Comparison of ENCODE assay signal across 9 mouse cellular contexts in genomic region chr2:30134378-30134711, GRCm38 (mm10). TPM values are rescaled to one million over a fixed set of nuclear protein-coding genes. Genes with fewer than 3 reads are reported as not detected.
DNase-seq lines count a peak whose midpoint lies in the region; ATAC-seq and TF ChIP-seq lines count a peak whose summit lies in the region.
"Had no signal": no experiment of that assay in that cellular context is flagged by ENCODE, and none has a peak within 500 bp of the region (broad histone marks: within the 10 kb centered on the region; RNA-seq: fewer than 3 reads in every experiment).

No protein-coding gene starts in this region.

- peak overlapping the region; percentile 88 for H3K4me3 ChIP-seq in heart, embryonic 10.5 days
- peak overlapping the region; percentile 66 to 74 for H3K4me3 ChIP-seq in MEL (ENCODE audit: control insufficient read depth in 1 of 2, insufficient read depth in 1 of 2, low read depth in 2 of 2, low read length in 2 of 2)
- H3K4me3 ChIP-seq in hindbrain, embryonic 12.5 days = peak overlapping the region; percentile 76
- peak overlapping the region; percentile 77 for H3K4me3 ChIP-seq in lung, postnatal 0 days (ENCODE audit: low read depth, low read length)

- peak overlapping the region; percentile 94 for H3K4me2 ChIP-seq in hindbrain, embryonic 12.5 days (replicated peaks)
- H3K4me2 ChIP-seq in lung, postnatal 0 days (replicated peaks; ENCODE audit: low read depth, low read length) = peak overlapping the region; percentile 90

- H3K9me3 ChIP-seq in heart, embryonic 10.5 days = no peaks in the 10 kb centered on the region
- no peaks in the 10 kb centered on the region for H3K9me3 ChIP-seq in MEL (replicated peaks; ENCODE audit: insufficient read depth, low read length)
- H3K9me3 ChIP-seq in hindbrain, embryonic 12.5 days (replicated peaks) = no peaks in the 10 kb centered on the region
- H3K9me3 ChIP-seq in lung, postnatal 0 days (ENCODE audit: low read length) = no peaks in the 10 kb centered on the region

- peak overlapping the region; percentile 76 for H3K9ac ChIP-seq in MEL (ENCODE audit: control insufficient read depth, low read depth, low read length, poor library complexity, severe bottlenecking)
- H3K9ac ChIP-seq in hindbrain, embryonic 12.5 days = peak overlapping the region; percentile 86
- H3K9ac ChIP-seq in lung, postnatal 0 days (replicated peaks; ENCODE audit: low read depth) = peak overlapping the region; percentile 64

- WGBS in heart, embryonic 10.5 days = 25% methylated on average over 6 of the region's 6 CpGs
- WGBS in hindbrain, embryonic 12.5 days = 35% methylated on average over 6 of the region's 6 CpGs
- 4% methylated on average over 6 of the region's 6 CpGs for WGBS in lung, postnatal 0 days

- H3K27me3 ChIP-seq in heart, embryonic 10.5 days (ENCODE audit: insufficient read depth, poor library complexity, severe bottlenecking) = no peaks in the 10 kb centered on the region
- H3K27me3 ChIP-seq in MEL (ENCODE audit: control insufficient read depth in 1 of 2, insufficient read depth in 2 of 2, low read length in 2 of 2) = no peaks in the 10 kb centered on the region
- no peaks in the 10 kb centered on the region for H3K27me3 ChIP-seq in hindbrain, embryonic 12.5 days
- H3K27me3 ChIP-seq in lung, postnatal 0 days (replicated peaks; ENCODE audit: insufficient read depth, low read length) = no peaks in the 10 kb centered on the region
- H3K27me3 ChIP-seq: Patski had no signal

- H3K27ac ChIP-seq in heart, embryonic 10.5 days = peak overlapping the region; percentile 92
- H3K27ac ChIP-seq in MEL (ENCODE audit: control insufficient read depth, low read depth, low read length) = peak overlapping the region; percentile 36
- peak overlapping the region; percentile 82 for H3K27ac ChIP-seq in hindbrain, embryonic 12.5 days
- H3K27ac ChIP-seq in lung, postnatal 0 days (ENCODE audit: low read length) = peak overlapping the region; percentile 84

- peaks cover 24% of the 10 kb centered on the region for H3K4me1 ChIP-seq in heart, embryonic 10.5 days
- H3K4me1 ChIP-seq in MEL (ENCODE audit: control insufficient read depth in 1 of 2, insufficient read depth in 2 of 2, low read length in 2 of 2) = peaks cover 2 to 11% of the 10 kb centered on the region in 2 experiments; a peak in 2 of 4 replicates
- peaks cover 25% of the 10 kb centered on the region for H3K4me1 ChIP-seq in hindbrain, embryonic 12.5 days
- H3K4me1 ChIP-seq in lung, postnatal 0 days (ENCODE audit: insufficient read depth, low read depth, low read length) = peaks cover 19% of the 10 kb centered on the region; the same call in 1 of the 2 replicates

- no peak for TF ChIP-seq POLR2A in MEL (IDR thresholded peaks at IDR 0.05; ENCODE audit: control insufficient read depth in 1 of 2, insufficient read depth in 1 of 2, low read depth in 1 of 2, low read length in 2 of 2, poor library complexity in 1 of 2)

- peaks cover 33% of the 10 kb centered on the region for H3K36me3 ChIP-seq in heart, embryonic 10.5 days
- peaks cover 0 to 8% of the 10 kb centered on the region in 2 experiments; a peak in 2 of 4 replicates for H3K36me3 ChIP-seq in MEL (ENCODE audit: control insufficient read depth in 1 of 2, insufficient read depth in 2 of 2, low read length in 2 of 2)
- peaks cover 15% of the 10 kb centered on the region for H3K36me3 ChIP-seq in hindbrain, embryonic 12.5 days
- peaks cover 6% of the 10 kb centered on the region; the same call in 1 of the 2 replicates for H3K36me3 ChIP-seq in lung, postnatal 0 days (ENCODE audit: insufficient read depth, low read length)

- no peak for DNase-seq in heart, embryonic 10.5 days (ENCODE audit: low spot score)
- no peak for DNase-seq in heart, adult 11 months
- no peak for DNase-seq in MEL (ENCODE audit: low read depth, low spot score)
- DNase-seq in lung, postnatal 0 days (ENCODE audit: low spot score) = no peak
- no peak for DNase-seq in urinary bladder, adult 2 months (ENCODE audit: low spot score)
- no peak for DNase-seq in thymus, postnatal 14 days
- DNase-seq in natural killer cell, adult 2 months (ENCODE audit: low spot score in 2 of 2) = no peak

- no peak for TF ChIP-seq RAD21 in MEL (IDR thresholded peaks at IDR 0.05; ENCODE audit: low read depth, low read length)

- TF ChIP-seq CTCF in MEL (IDR thresholded peaks at IDR 0.05 in 2 of 3, conservative IDR thresholded peaks at IDR 0.05 in 1 of 3; ENCODE audit: control insufficient read depth in 1 of 3, insufficient read depth in 1 of 3, low read depth in 2 of 3, low read length in 3 of 3, poor library complexity in 1 of 3, severe bottlenecking in 1 of 3) = no peak
- no peak for TF ChIP-seq CTCF in lung, postnatal 0 days (IDR thresholded peaks at IDR 0.05)

- ATAC-seq in hindbrain, embryonic 12.5 days (ENCODE audit: low FRiP score) = peak; percentile 12; the same call in 1 of the 2 replicates
- no peak for ATAC-seq in lung, postnatal 0 days

- TF ChIP-seq EP300 in MEL (IDR thresholded peaks at IDR 0.05; ENCODE audit: low read depth in 1 of 2, low read length in 2 of 2) = no peak
- no peak for TF ChIP-seq EP300 in lung, postnatal 0 days (IDR thresholded peaks at IDR 0.05)

- H3K79me2 ChIP-seq in MEL (ENCODE audit: control insufficient read depth, insufficient read depth, low read length, poor library complexity) = peaks cover 9% of the 10 kb centered on the region

TF ChIP-seq in MEL, 35 proteins besides CTCF, POLR2A, EP300 and RAD21 (continues in another document):
- TF ChIP-seq ELF1 (IDR thresholded peaks at IDR 0.05; ENCODE audit: low read depth, low read length) = no peak
- no peak for TF ChIP-seq USF1 (IDR thresholded peaks at IDR 0.05; ENCODE audit: low read depth, low read length)
- TF ChIP-seq KAT2A (conservative IDR thresholded peaks at IDR 0.05; ENCODE audit: low read depth, low read length) = no peak
- TF ChIP-seq POLR2AphosphoS2 (IDR thresholded peaks at IDR 0.05; ENCODE audit: low read length) = no peak
- no peak for TF ChIP-seq GATA1 (IDR thresholded peaks at IDR 0.05; ENCODE audit: low read depth, low read length)
- TF ChIP-seq MAX (IDR thresholded peaks at IDR 0.05; ENCODE audit: low read length) = no peak
- TF ChIP-seq TCF12 (IDR thresholded peaks at IDR 0.05; ENCODE audit: low read depth, low read length) = no peak
- no peak for TF ChIP-seq SMC3 (IDR thresholded peaks at IDR 0.05; ENCODE audit: low read depth, low read length)
- TF ChIP-seq RCOR1 (IDR thresholded peaks at IDR 0.05; ENCODE audit: low read depth, low read length) = no peak
- TF ChIP-seq ZKSCAN1 (IDR thresholded peaks at IDR 0.05; ENCODE audit: low read depth, low read length) = no peak
- TF ChIP-seq ZMIZ1 (IDR thresholded peaks at IDR 0.05; ENCODE audit: low read depth, low read length) = no peak
- TF ChIP-seq CHD1 (IDR thresholded peaks at IDR 0.05; ENCODE audit: low read depth, low read length) = no peak

RNA-seq across cellular contexts. Expression of gene Tbc1d13, which starts 0.8 kb away (rescaled TPM):
- 3.9 and 6.8 TPM in 2 replicates for polyA plus RNA-seq in heart, embryonic 10.5 days (2016; fragmentation: Nextera tagmentation; extraction: Ambion mirVana)
- 49.1 and 62.4 TPM in 2 replicates for total RNA-seq in MEL (2012; rRNA removed)
- 10 to 100 TPM in 1 of 2 experiments, not detected in 1; 78.5 TPM for polyA plus RNA-seq in MEL (2012; ENCODE audit: insufficient read depth in 1 of 2, insufficient read length in 2 of 2, low read depth in 1 of 2, low replicate concordance in 2 of 2, missing spikeins in 1 of 2)
- 10.3 and 10.6 TPM in 2 replicates for polyA plus RNA-seq in hindbrain, embryonic 12.5 days (2016; fragmentation: Nextera tagmentation; extraction: Ambion mirVana)
- 4.5 and 6.5 TPM in 2 replicates for polyA plus RNA-seq in lung, postnatal 0 days (2015; fragmentation: Nextera tagmentation; extraction: Ambion mirVana)
- 29.2 and 29.5 TPM in 2 replicates for polyA plus RNA-seq in urinary bladder, adult 2 months (2012; rRNA removed)

RNA-seq across cellular contexts. Expression of gene Zer1, which starts 10.0 kb away (rescaled TPM):
- 5.9 and 7.2 TPM in 2 replicates for polyA plus RNA-seq in heart, embryonic 10.5 days (2016; fragmentation: Nextera tagmentation; extraction: Ambion mirVana)
- total RNA-seq in MEL (2012; rRNA removed) = 3.9 and 4.3 TPM in 2 replicates
- polyA plus RNA-seq in MEL (2012; ENCODE audit: insufficient read depth in 1 of 2, insufficient read length in 2 of 2, low read depth in 1 of 2, low replicate concordance in 2 of 2, missing spikeins in 1 of 2) = 10 to 100 TPM in 1 of 2 experiments, not detected in 1; 14.0 TPM
- polyA plus RNA-seq in hindbrain, embryonic 12.5 days (2016; fragmentation: Nextera tagmentation; extraction: Ambion mirVana) = 11.8 and 12.6 TPM in 2 replicates
- polyA plus RNA-seq in lung, postnatal 0 days (2015; fragmentation: Nextera tagmentation; extraction: Ambion mirVana) = 4.9 and 5.0 TPM in 2 replicates
- polyA plus RNA-seq in urinary bladder, adult 2 months (2012; rRNA removed) = 46.2 and 46.5 TPM in 2 replicates

RNA-seq across cellular contexts. Expression of gene Endog, which starts 36.9 kb away (rescaled TPM):
- polyA plus RNA-seq in heart, embryonic 10.5 days (2016; fragmentation: Nextera tagmentation; extraction: Ambion mirVana) = 31.3 and 32.5 TPM in 2 replicates
- 27.2 and 27.9 TPM in 2 replicates for total RNA-seq in MEL (2012; rRNA removed)
- polyA plus RNA-seq in MEL (2012; ENCODE audit: insufficient read depth in 1 of 2, insufficient read length in 2 of 2, low read depth in 1 of 2, low replicate concordance in 2 of 2, missing spikeins in 1 of 2) = 10 to 100 TPM in 1 of 2 experiments, not detected in 1; 19.4 TPM
- polyA plus RNA-seq in hindbrain, embryonic 12.5 days (2016; fragmentation: Nextera tagmentation; extraction: Ambion mirVana) = 15.7 and 16.2 TPM in 2 replicates
- 19.6 and 24.4 TPM in 2 replicates for polyA plus RNA-seq in lung, postnatal 0 days (2015; fragmentation: Nextera tagmentation; extraction: Ambion mirVana)
- polyA plus RNA-seq in urinary bladder, adult 2 months (2012; rRNA removed) = 26.0 and 26.4 TPM in 2 replicates

RNA-seq across cellular contexts. Expression of gene Zdhhc12, which starts 40.9 kb away (rescaled TPM):
- polyA plus RNA-seq in heart, embryonic 10.5 days (2016; fragmentation: Nextera tagmentation; extraction: Ambion mirVana) = 65.5 and 66.2 TPM in 2 replicates
- 22.6 and 25.1 TPM in 2 replicates for total RNA-seq in MEL (2012; rRNA removed)
- 10 to 100 TPM in 1 of 2 experiments, not detected in 1; 42.1 TPM for polyA plus RNA-seq in MEL (2012; ENCODE audit: insufficient read depth in 1 of 2, insufficient read length in 2 of 2, low read depth in 1 of 2, low replicate concordance in 2 of 2, missing spikeins in 1 of 2)
- polyA plus RNA-seq in hindbrain, embryonic 12.5 days (2016; fragmentation: Nextera tagmentation; extraction: Ambion mirVana) = 23.7 and 25.5 TPM in 2 replicates
- 37.7 and 40.0 TPM in 2 replicates for polyA plus RNA-seq in lung, postnatal 0 days (2015; fragmentation: Nextera tagmentation; extraction: Ambion mirVana)
- 31.5 and 40.7 TPM in 2 replicates for polyA plus RNA-seq in urinary bladder, adult 2 months (2012; rRNA removed)

RNA-seq across cellular contexts. Expression of gene Spout1, which starts 43.9 kb away (rescaled TPM):
- 52.1 and 72.0 TPM in 2 replicates for polyA plus RNA-seq in heart, embryonic 10.5 days (2016; fragmentation: Nextera tagmentation; extraction: Ambion mirVana)
- total RNA-seq in MEL (2012; rRNA removed) = 68.0 and 83.6 TPM in 2 replicates
- 100 to 1,000 TPM; 103 to 220 TPM for polyA plus RNA-seq in MEL (2012; ENCODE audit: insufficient read depth in 1 of 2, insufficient read length in 2 of 2, low read depth in 1 of 2, low replicate concordance in 2 of 2, missing spikeins in 1 of 2)
- polyA plus RNA-seq in hindbrain, embryonic 12.5 days (2016; fragmentation: Nextera tagmentation; extraction: Ambion mirVana) = 63.7 and 63.9 TPM in 2 replicates
- polyA plus RNA-seq in lung, postnatal 0 days (2015; fragmentation: Nextera tagmentation; extraction: Ambion mirVana) = 21.7 and 23.4 TPM in 2 replicates
- 25.0 and 26.9 TPM in 2 replicates for polyA plus RNA-seq in urinary bladder, adult 2 months (2012; rRNA removed)

Comparison
In these comparisons a context has a peak if more than half of its experiments do, and no peak if none do; other contexts are left out.
1. H3K27ac ChIP-seq: peak in every context shown above with its lines; median percentile 92 in heart, embryonic 10.5 days; 84 in lung, postnatal 0 days; 82 in hindbrain, embryonic 12.5 days; 36 in MEL.